Mouse (Mus musculus): ENCODE measurements around the gene Nup210l. TPM values are rescaled to one million over a fixed set of nuclear protein-coding genes. Genes with fewer than 3 reads are reported as not detected.

Nup210l gene
- polyA plus RNA-seq, 1 experiment = 0.47 TPM

DNA sequence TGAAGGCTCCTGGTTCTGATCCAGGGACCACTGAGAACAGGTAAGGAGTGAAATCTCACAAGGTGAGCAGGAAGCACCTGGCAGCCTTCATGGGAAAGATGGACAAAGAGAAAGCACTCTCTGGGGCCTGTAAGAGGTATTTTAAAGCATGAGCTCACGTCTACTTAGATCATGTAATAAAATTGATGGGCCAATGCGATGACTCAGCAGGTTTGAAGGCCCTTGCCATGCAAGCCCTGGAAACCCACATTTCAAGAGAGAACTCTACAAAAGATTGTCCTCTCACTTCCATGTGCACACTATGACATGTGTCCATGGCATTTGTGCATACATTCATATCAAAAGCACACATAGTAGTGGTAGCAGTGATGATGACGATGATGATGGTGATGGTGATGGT lies 36.0 kb downstream of the Nup210l start:
- Histone ChIP-seq H3K27me3 (ENCODE audit: control insufficient read depth, insufficient read depth, insufficient read length) (no peaks in the 10 kb centered on the region), H3K4me3 (ENCODE audit: insufficient read depth, poor library complexity, severe bottlenecking) (no peak overlapping the region), H3K79me3 (ENCODE audit: low read depth) (no peaks in the 10 kb centered on the region), H3K36me3 (ENCODE audit: control insufficient read depth, insufficient read depth) (no peaks in the 10 kb centered on the region), H3ac (ENCODE audit: control insufficient read depth, insufficient read length, low read depth) (no peak overlapping the region), H3K79me2 (ENCODE audit: control insufficient read depth, insufficient read depth) (no peaks in the 10 kb centered on the region)
- TF ChIP-seq CTCF (IDR thresholded peaks at IDR 0.05; ENCODE audit: control insufficient read depth, insufficient read depth, insufficient read length) = no peak

DNA sequence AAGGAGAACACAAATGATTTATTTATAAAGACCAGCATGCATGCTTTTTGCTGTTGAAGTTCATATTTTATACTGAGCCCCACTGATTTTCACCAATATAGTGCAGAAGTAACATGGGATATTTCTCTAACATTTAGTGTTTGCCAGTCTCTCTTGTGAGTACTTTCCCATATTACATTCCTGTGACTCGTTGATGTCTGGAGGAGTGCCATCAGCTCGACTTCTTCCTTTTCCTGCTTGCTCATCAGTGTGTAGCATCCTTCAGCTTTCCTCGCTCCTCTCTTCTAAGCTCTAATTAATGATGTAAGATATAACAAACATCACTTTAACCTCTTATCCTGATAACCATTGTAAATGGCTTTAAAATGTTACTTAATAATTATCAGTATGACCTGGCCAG lies 41.5 kb downstream of the Nup210l start:
- H3K27me3 ChIP-seq (ENCODE audit: control insufficient read depth, insufficient read depth, insufficient read length) = no peaks in the 10 kb centered on the region
- no peaks in the 10 kb centered on the region for H3K79me2 ChIP-seq (ENCODE audit: control insufficient read depth, insufficient read depth)
- H3K79me3 ChIP-seq (ENCODE audit: low read depth) = no peaks in the 10 kb centered on the region
- no peak overlapping the region for H3K4me3 ChIP-seq (ENCODE audit: insufficient read depth, poor library complexity, severe bottlenecking)
- no peak for TF ChIP-seq MYOG (IDR thresholded peaks at IDR 0.05; ENCODE audit: control insufficient read depth, extremely low read depth, insufficient read length)
- no peak for TF ChIP-seq MYOD1 (IDR thresholded peaks at IDR 0.05; ENCODE audit: control insufficient read depth, insufficient read length, low read depth)
- TF ChIP-seq MAX (IDR thresholded peaks at IDR 0.05) = no peak
- no peak for TF ChIP-seq USF1 (IDR thresholded peaks at IDR 0.05; ENCODE audit: low read depth)
- no peak for TF ChIP-seq FOSL1 (IDR thresholded peaks at IDR 0.05; ENCODE audit: insufficient read depth, low read length, poor library complexity, severe bottlenecking)
- no peak for TF ChIP-seq CTCF (IDR thresholded peaks at IDR 0.05; ENCODE audit: control insufficient read depth, insufficient read depth, insufficient read length)
- no peak for TF ChIP-seq CEBPB (IDR thresholded peaks at IDR 0.05; ENCODE audit: low read depth)
- H3K36me3 ChIP-seq (ENCODE audit: control insufficient read depth, insufficient read depth) = no peaks in the 10 kb centered on the region
- no peak overlapping the region for H3ac ChIP-seq (ENCODE audit: control insufficient read depth, insufficient read length, low read depth)

DNA sequence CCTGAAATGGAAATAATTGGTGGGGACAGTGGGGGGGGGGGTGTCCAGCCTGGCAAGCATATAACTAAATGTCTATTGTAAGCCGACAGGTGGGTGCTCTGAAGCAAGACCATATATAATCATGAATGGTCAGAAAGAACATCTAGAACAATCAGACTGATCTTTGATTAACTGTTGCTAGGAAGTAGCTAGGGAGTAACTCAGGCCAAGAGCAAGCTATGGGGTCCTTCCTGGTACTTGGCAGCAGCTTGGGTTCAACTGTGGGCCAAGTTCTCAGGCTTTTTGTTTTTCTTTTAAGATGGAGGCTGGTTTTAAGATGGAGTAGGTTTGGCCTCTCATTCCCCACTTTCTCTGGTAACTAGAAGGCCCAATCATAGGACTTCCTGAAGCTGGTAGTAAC lies 42.7 kb downstream of the Nup210l start:
- Histone ChIP-seq H3K79me3 (ENCODE audit: low read depth) (no peaks in the 10 kb centered on the region), H3K4me3 (ENCODE audit: insufficient read depth, poor library complexity, severe bottlenecking) (no peak overlapping the region), H3ac (ENCODE audit: control insufficient read depth, insufficient read length, low read depth) (no peak overlapping the region), H3K27me3 (ENCODE audit: control insufficient read depth, insufficient read depth, insufficient read length) (no peaks in the 10 kb centered on the region), H3K79me2 (ENCODE audit: control insufficient read depth, insufficient read depth) (no peaks in the 10 kb centered on the region), H3K36me3 (ENCODE audit: control insufficient read depth, insufficient read depth) (no peaks in the 10 kb centered on the region)
- no peak for TF ChIP-seq MYOG (IDR thresholded peaks at IDR 0.05; ENCODE audit: control insufficient read depth, extremely low read depth, insufficient read length)
- no peak for TF ChIP-seq USF1 (IDR thresholded peaks at IDR 0.05; ENCODE audit: low read depth)
- no peak for TF ChIP-seq MYOD1 (IDR thresholded peaks at IDR 0.05; ENCODE audit: control insufficient read depth, insufficient read length, low read depth)
- no peak for TF ChIP-seq CTCF (IDR thresholded peaks at IDR 0.05; ENCODE audit: control insufficient read depth, insufficient read depth, insufficient read length)
- no peak for TF ChIP-seq FOSL1 (IDR thresholded peaks at IDR 0.05; ENCODE audit: insufficient read depth, low read length, poor library complexity, severe bottlenecking)
- no peak for TF ChIP-seq CEBPB (IDR thresholded peaks at IDR 0.05; ENCODE audit: low read depth)
- no peak for TF ChIP-seq MAX (IDR thresholded peaks at IDR 0.05)

DNA sequence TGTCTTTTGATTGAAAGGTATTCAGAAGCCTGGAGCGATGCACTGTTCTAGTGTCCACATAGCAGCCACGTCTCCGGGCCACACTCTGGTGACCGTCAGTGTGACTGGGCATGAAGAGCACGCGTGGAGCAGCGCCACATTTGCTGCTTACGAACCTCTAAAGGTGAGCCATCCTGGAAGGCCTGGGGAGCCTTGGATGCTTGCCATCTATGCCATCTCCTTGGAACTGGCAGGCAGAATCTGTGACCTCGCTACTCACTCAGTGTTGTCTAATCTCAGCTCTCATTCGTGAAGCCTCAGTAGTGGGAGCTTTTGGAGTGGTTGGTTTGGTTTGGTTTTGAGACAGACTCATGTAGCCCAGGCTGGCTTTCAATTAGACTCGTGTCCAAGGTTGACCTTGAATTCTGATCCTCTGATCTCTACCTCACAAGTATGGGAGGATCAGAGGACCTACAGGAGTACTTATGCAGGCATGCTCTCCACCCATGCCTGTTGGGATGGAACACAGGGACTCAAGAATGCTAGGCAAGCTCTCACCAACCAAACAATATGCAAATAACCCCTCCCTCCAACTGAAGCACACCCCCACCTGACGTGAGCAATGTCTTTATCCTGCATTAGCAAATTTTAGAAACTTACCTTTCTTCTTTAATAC lies 47.3 kb downstream of the Nup210l start:
- Histone ChIP-seq H3K4me3 (ENCODE audit: insufficient read depth, poor library complexity, severe bottlenecking) (no peak overlapping the region), H3K79me2 (ENCODE audit: control insufficient read depth, insufficient read depth) (no peaks in the 10 kb centered on the region), H3K79me3 (ENCODE audit: low read depth) (no peaks in the 10 kb centered on the region), H3K36me3 (ENCODE audit: control insufficient read depth, insufficient read depth) (no peaks in the 10 kb centered on the region), H3K27me3 (ENCODE audit: control insufficient read depth, insufficient read depth, insufficient read length) (no peaks in the 10 kb centered on the region), H3ac (ENCODE audit: control insufficient read depth, insufficient read length, low read depth) (no peak overlapping the region)
- TF ChIP-seq FOSL1 (IDR thresholded peaks at IDR 0.05; ENCODE audit: insufficient read depth, low read length, poor library complexity, severe bottlenecking) (no peak), CEBPB (IDR thresholded peaks at IDR 0.05; ENCODE audit: low read depth) (no peak)

DNA sequence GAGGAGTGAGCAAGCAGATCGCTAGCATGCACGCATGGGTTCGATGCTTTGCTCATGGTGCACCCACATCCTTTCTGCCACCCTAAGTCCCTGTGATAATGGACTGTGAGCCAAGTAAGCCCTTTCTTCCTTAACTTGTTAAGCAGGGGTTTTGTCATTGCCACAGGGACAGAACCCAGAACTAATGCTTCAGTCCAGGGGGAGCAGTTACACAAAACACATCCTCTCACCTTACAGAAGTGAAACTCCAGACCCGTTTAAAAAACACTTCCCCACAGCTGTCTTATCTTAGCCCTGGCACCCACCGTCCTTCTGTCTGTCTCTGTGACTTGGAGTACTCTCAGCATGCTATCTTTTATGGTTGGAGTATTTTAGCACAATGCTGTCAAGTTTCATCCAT lies 52.1 kb downstream of the Nup210l start:
- Histone ChIP-seq H3ac (ENCODE audit: control insufficient read depth, insufficient read length, low read depth) (no peak overlapping the region), H3K27me3 (ENCODE audit: control insufficient read depth, insufficient read depth, insufficient read length) (no peaks in the 10 kb centered on the region), H3K79me3 (ENCODE audit: low read depth) (no peaks in the 10 kb centered on the region), H3K4me3 (ENCODE audit: insufficient read depth, poor library complexity, severe bottlenecking) (no peak overlapping the region), H3K36me3 (ENCODE audit: control insufficient read depth, insufficient read depth) (no peaks in the 10 kb centered on the region), H3K79me2 (ENCODE audit: control insufficient read depth, insufficient read depth) (no peaks in the 10 kb centered on the region)
- TF ChIP-seq CTCF (IDR thresholded peaks at IDR 0.05; ENCODE audit: control insufficient read depth, insufficient read depth, insufficient read length) (no peak), FOSL1 (IDR thresholded peaks at IDR 0.05; ENCODE audit: insufficient read depth, low read length, poor library complexity, severe bottlenecking) (no peak), CEBPB (IDR thresholded peaks at IDR 0.05; ENCODE audit: low read depth) (no peak), MAX (IDR thresholded peaks at IDR 0.05) (no peak), USF1 (IDR thresholded peaks at IDR 0.05; ENCODE audit: low read depth) (no peak), MYOG (IDR thresholded peaks at IDR 0.05; ENCODE audit: control insufficient read depth, extremely low read depth, insufficient read length) (no peak), MYOD1 (IDR thresholded peaks at IDR 0.05; ENCODE audit: control insufficient read depth, insufficient read length, low read depth) (no peak)

DNA sequence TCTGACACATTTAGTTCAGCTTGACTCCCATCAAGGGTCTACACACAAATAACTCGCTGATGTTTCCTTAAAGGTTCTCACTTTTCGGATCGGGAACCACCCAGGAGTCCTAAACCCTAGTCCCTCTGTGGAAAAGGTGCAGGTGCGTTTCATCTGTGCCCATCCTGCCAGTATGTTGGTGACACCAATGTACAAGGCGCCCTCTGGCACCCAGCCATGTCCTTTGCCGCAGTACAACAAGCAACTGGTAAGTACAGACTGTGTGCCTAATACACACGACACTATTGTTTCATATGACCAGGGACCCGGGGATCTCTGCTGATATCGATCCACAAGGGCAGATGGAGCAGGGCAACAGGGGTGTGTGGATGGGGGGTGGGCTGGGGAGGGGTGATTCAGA lies 55.8 kb downstream of the Nup210l start:
- Histone ChIP-seq H3K36me3 (ENCODE audit: control insufficient read depth, insufficient read depth) (no peaks in the 10 kb centered on the region), H3K79me3 (ENCODE audit: low read depth) (no peaks in the 10 kb centered on the region), H3ac (ENCODE audit: control insufficient read depth, insufficient read length, low read depth) (no peak overlapping the region), H3K79me2 (ENCODE audit: control insufficient read depth, insufficient read depth) (no peaks in the 10 kb centered on the region), H3K4me3 (ENCODE audit: insufficient read depth, poor library complexity, severe bottlenecking) (no peak overlapping the region), H3K27me3 (ENCODE audit: control insufficient read depth, insufficient read depth, insufficient read length) (no peaks in the 10 kb centered on the region)
- no peak for TF ChIP-seq FOSL1 (IDR thresholded peaks at IDR 0.05; ENCODE audit: insufficient read depth, low read length, poor library complexity, severe bottlenecking)
- TF ChIP-seq MYOG (IDR thresholded peaks at IDR 0.05; ENCODE audit: control insufficient read depth, extremely low read depth, insufficient read length) = no peak
- no peak for TF ChIP-seq MYOD1 (IDR thresholded peaks at IDR 0.05; ENCODE audit: control insufficient read depth, insufficient read length, low read depth)
- no peak for TF ChIP-seq USF1 (IDR thresholded peaks at IDR 0.05; ENCODE audit: low read depth)
- TF ChIP-seq CTCF (IDR thresholded peaks at IDR 0.05; ENCODE audit: control insufficient read depth, insufficient read depth, insufficient read length) = no peak
- no peak for TF ChIP-seq MAX (IDR thresholded peaks at IDR 0.05)
- TF ChIP-seq CEBPB (IDR thresholded peaks at IDR 0.05; ENCODE audit: low read depth) = no peak

Data from C2C12 (cell line).